Mouse (Mus musculus) liver, adult (tissue): Measurements from ENCODE around the gene Fut8.

Experiments used
- GATA4 ChIP-seq: IDR thresholded peaks from 2 replicates; pipeline ENCODE4 v1.6.1; 2014; ENCODE audit warnings: mild to moderate bottlenecking, low read length; ENCODE audit not compliant: insufficient replicate concordance

Gene Fut8

DNA sequence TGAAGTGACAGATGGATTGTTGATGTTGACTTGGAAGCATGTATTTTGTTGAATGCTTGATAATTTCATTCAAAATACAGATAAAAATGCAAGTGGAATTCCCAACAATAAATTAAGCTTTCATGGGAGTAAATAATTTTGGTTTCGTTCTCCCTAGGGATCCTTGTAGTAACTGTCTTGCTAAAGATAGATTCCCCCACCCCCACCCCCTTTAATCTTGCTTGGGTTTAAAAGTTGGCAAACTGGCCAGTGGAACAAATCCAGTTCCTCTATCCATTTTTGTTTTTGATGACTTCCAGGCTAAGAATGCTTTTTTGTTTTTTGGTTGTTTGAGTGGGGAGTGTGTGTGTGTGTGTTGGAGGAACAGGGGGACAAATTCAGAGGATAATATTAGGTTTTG, 108.6 kb downstream of the Fut8 start:
- peak; percentile 14; the same call in 1 of the 2 replicates for TF ChIP-seq GATA4

GRCm38 (mm10) chr12:77349543-77349942, 111.6 kb downstream of the Fut8 start:
- TF ChIP-seq GATA4: no peak

- no peak for TF ChIP-seq GATA4
Measured at GRCm38 (mm10) chr12:77415720-77416119, 177.8 kb downstream of the Fut8 start.

GRCm38 (mm10) chr12:77421667-77422393, 183.9 kb downstream of the Fut8 start:
- no peak for TF ChIP-seq GATA4

DNA sequence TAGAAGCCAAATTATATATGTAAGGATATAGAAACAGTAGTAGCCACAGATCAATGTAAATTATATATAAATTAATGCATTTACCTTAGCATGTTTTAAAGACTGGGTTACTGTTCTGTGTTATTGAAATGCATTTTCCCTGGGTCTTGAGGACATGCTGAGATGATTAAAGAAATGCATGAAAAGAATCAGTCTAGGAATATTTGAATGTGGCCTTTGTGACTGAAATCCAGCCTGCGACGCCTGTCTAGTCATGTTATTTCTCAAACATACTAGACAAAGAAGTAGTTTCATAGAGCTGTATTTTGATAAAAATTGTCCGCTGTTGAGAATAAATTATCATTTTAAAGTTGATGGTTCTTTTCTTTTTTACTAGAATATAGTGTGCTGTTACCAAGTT, 188.2 kb downstream of the Fut8 start:
- TF ChIP-seq GATA4: no peak

DNA sequence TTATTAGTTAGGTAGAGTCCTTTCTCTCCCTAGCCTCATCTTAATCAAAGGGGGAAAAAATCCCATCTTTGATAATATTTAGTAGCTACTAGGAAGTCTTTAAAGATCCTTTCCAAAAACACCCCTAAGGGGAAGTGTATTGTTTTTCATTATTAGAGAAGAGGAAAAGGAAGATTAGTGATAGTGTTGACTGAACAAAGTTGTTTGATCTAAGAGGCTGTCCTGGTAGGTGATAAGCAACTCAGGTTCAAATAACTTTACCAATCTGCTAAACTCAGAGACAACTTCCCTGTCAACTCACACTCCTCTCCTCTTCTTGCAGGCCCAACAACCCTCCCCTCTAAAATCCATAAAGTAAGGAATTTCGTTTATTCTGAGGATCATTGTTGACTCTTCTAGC, 190.2 kb downstream of the Fut8 start:
- no peak for TF ChIP-seq GATA4

- no peak for TF ChIP-seq GATA4
Measured at GRCm38 (mm10) chr12:77429381-77429780, 191.5 kb downstream of the Fut8 start.

DNA sequence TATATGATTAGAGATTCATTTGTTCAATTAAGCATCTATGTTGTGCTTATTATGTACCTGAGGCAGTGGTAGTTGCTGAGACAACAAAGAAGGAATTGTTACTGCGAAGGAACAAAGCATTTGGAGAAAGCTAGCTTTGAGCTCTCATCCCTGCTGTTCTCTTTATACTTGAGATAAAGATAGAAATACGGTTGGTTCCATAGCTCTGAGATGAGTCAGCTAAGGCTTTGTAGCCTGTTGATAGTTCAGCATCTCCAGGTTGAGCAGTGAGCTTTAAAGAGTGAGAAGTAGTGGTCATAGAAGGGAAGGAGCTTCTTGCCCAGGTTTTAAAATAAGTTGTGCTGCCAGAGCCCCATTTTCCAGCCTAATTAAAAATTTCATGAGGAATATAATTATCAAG, 198.8 kb downstream of the Fut8 start:
- TF ChIP-seq GATA4: no peak

GRCm38 (mm10) chr12:77450816-77451215, 212.9 kb downstream of the Fut8 start:
- no peak for TF ChIP-seq GATA4

DNA sequence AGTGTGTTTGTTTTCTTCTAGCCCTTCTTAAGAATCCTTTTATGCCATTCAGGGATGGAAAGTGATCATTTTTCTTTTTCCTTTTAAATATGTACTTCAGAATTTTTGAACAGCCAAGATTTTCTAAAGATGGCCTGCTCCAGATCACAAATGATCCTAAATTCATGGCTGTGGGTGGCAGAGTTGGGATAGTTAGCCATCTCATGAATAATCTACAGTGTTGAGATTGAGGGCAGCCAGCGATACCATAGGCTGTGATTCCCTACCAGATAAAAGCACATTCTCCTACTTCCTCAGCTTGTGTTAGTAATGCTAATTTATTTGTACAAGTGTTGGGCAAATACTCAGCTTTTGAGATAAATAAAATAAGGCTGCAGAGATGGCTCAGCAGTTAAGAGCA, 228.3 kb downstream of the Fut8 start:
- TF ChIP-seq GATA4: no peak

DNA sequence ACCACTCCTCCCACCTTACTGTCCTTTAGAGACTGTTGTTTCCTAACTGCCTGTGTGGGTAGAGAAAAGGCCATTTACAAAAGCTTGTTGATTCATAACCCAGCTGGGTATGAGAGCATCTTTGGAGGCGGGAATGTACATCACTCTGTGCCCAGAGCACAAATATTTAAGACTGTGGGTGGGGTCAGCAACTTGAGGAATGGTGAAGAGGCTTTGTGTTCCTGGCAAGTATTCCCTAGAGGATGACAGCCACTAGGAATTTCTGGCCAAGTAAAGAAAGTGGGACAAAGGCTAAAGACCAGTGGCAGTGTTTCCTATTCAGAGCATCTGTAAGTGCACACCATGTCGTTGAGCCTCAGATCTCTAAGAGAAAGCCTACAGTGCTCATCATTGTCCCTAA, 242.0 kb downstream of the Fut8 start:
- TF ChIP-seq GATA4: no peak

DNA sequence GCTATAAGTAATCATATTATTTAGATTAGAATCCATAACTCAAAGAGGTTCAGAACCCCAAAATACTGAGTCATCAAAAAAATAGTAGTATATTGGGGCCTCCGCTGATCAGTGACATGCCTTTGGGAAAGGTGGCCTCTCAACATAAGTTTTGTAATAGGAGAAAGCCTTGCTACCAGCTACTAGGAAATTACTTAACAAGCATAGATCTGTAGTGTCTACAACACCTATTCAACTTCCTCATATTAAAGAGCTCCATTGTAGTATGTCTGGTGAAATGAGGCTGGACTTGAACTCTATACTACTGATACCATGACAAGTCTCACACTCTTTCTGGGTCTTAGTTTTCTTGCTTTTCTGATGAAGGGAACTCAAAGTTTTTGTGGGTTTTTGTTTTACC, 243.2 kb downstream of the Fut8 start:
- TF ChIP-seq GATA4: no peak

DNA sequence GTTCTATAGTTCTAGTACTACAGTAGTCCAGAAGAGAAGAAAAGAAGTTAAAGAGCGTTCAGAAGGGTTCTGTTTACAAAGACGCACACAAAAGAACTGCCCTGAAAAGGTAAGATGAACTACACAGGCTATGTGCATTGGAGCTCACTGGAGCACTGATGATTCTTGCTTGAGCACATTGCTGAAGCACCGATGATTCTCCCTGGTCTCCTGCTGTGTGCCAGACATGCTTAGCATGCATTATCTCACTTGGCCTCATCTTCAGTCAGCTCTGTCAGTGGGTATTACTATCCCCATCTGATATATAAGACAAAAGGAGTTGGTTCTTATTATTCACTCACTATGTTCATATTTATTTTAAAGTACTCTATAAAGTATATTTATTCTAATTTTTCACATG, 243.9 kb downstream of the Fut8 start:
- no peak for TF ChIP-seq GATA4

GRCm38 (mm10) chr12:77483180-77483855, 245.4 kb downstream of the Fut8 start:
- no peak for TF ChIP-seq GATA4

DNA sequence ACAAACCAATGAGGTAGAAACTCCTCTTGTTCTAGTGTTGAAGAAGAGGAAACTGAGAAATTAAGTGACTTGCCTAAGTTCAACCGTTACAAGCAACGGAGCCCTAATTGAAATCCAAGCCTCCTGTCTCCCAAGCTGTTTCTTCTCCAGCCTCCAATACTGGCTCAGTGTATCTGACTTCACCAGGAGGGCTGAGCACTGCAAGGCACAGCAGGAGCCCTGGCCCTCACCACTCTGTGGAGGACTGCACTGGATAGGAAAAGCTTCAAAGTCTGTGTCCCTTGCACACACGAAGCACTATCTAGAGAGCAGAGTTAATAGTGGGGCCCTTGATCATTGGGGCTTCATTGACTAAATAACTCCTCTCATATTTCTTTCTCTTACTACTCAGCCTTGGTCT, 246.8 kb downstream of the Fut8 start:
- no peak for TF ChIP-seq GATA4

GRCm38 (mm10) chr12:77491478-77491877, 253.6 kb downstream of the Fut8 start:
- no peak for TF ChIP-seq GATA4

DNA sequence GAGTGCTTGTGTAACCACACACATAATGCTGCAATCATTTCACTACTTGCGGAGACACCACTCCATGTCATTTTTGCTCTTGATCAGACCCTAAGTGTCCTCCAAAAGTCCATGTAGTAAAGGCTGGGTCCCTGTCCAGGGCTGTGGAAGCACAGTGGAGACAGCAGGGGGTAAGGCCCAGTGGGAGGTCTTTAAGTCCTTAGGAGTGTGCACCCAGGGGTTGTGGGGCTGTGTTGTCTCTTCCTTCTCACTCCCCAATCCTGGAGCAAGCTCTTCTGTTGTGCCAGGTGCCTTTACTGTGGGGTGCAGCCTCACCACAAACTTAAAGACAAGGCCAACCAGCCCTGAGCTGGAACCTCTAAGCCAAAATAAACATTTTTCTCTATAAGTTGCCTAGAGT, 257.9 kb downstream of the Fut8 start:
- TF ChIP-seq GATA4: no peak
